Mouse (Mus musculus) macrophage (primary cell): Measurements from ENCODE around the gene Blnk. TPM values are rescaled to one million over a fixed set of nuclear protein-coding genes. Genes with fewer than 3 reads are reported as not detected.

Experiments used
- H3K27ac ChIP-seq: fragments of 350-480 bp; formaldehyde crosslinking; 2 replicates; pipeline ENCODE4 v1.9.0; 2021
- H3K36me3 ChIP-seq: fragments of 350-480 bp; formaldehyde crosslinking; 2 replicates; pipeline ENCODE4 v1.9.0; 2021; ENCODE audit errors: inconsistent target
- H3K4me3 ChIP-seq: fragments of 350-480 bp; formaldehyde crosslinking; 2 replicates; pipeline ENCODE4 v1.9.0; 2021; ENCODE audit errors: inconsistent target
- H3K79me2 ChIP-seq: fragments of 350-480 bp; formaldehyde crosslinking; 2 replicates; pipeline ENCODE4 v1.9.0; 2021; ENCODE audit errors: inconsistent target
- WGBS: methylation state at CpG from one replicate; pipeline ENCODE4 v1.1.7; 2026; ENCODE audit warnings: inconsistent platforms; ENCODE audit not compliant: missing documents; 5-methylcytosine and 5-hydroxymethylcytosine counted together
- polyA plus RNA-seq: library from polyadenylated mRNA; stranded (reverse); fragments of 250-400 nt; gene quantifications from 3 replicates; pipeline ENCODE4 v1.2.4, GENCODE M21; 2018; ENCODE audit warnings: inconsistent platforms

Gene Blnk
- polyA plus RNA-seq, 1 experiment from 2014 or later = 234 TPM

DNA sequence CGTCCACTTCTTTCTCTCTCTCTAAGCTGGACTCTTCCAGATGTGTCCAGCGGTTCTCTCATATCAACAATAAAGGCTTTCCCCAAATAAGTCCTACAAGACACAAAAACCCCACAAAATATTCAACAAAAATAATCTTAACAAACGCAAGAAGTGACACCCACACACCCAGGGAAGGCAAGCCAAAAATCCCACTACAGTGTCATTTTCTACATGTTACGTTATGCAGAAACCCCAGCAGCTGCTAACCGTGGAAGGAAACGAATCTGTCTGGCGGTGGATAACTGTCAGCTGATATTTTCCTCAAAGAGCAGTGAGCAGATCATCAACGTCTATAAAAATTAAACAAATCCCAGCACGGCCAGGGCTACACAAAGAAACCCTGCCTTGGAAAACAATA is 19.7 kb upstream of the Blnk start:
- no peak overlapping the region for H3K4me3 ChIP-seq
- no peaks in the 10 kb centered on the region for H3K36me3 ChIP-seq
- no peaks in the 10 kb centered on the region for H3K79me2 ChIP-seq
- no peak overlapping the region for H3K27ac ChIP-seq
- WGBS = 36% methylated on average over 9 of the region's 9 CpGs

DNA sequence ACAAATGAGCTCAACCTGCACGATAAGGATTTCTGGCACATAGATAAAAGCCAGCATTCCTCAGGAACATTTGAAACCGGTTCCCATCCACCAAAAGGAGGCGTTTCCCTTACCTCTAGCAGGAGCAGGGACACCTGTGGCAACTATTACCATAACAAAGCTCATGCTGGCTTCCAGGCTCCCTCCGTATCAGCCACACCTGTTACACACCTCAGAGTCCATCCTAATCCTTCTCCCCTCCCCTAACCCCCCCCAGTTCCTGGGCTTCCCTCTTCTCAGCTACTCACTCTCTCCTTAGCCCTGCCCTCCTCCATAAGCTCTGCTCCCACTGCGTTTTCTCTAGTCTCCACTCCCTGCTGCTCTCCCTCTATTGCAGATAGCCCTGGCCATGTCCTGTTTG is 19.3 kb upstream of the Blnk start:
- Histone ChIP-seq H3K27ac (no peak overlapping the region), H3K79me2 (no peaks in the 10 kb centered on the region), H3K36me3 (no peaks in the 10 kb centered on the region), H3K4me3 (no peak overlapping the region)
- WGBS = 64% methylated on average over 5 of the region's 5 CpGs

DNA sequence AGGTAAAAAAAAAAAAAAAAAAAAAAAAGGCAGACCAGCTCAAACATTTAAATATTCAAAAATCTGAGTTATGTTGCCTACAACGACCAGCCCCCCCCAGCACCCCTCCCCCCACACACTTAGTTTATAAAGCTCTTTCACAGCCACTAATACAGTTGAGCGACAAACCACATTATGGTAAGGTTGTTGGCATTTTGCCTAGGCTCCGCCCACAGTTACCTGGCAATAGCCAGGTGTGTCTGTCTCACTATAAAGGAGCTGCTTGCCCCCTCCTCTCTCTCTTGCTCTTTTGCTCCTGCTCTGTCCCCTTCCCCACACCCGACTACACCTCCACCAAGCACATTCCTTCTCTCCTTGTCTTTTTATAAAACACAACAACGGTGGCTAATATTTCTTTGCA is 17.3 kb upstream of the Blnk start:
- H3K27ac ChIP-seq = no peak overlapping the region
- 87% methylated on average over 5 of the region's 5 CpGs for WGBS

DNA sequence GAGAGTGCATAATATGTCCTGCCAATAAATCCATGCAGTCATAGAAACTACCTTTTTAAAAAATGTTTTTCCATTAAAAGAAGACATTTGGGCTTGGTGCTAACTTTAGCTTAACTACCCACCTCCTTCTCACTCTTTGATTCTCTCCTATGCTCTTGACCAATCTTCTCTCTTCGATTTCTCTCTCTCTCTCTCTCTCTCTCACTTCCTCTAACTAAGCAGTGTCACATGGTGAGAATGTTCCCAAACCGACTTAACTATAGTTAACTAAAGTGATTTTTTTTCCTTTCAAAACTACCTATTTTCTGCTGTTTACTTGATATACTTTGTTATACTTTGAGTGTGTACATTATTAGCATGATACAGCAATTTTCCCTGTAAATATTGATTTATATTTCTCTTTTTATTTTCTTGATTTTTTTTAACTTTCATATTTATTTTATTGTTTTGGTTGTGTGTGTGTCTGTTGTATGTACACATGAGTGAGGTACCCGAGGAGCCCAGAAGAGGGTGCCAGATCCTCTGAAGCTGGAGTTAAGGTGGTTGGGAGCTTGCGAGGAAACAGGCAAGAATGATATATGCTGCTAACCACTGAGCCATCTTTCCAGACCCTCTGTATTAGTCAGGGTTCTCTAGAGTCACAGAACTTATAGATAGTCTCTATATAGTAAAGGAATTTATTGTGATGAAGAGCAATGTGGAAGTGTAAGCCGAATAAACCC is 14.5 kb upstream of the Blnk start:
- WGBS = 61% methylated on average over 5 of the region's 5 CpGs

More for the DNA sequence above, 17.3 kb upstream of the Blnk start:
- H3K36me3 ChIP-seq = no peaks in the 10 kb centered on the region
- H3K4me3 ChIP-seq = no peak overlapping the region
- H3K79me2 ChIP-seq = no peaks in the 10 kb centered on the region

DNA sequence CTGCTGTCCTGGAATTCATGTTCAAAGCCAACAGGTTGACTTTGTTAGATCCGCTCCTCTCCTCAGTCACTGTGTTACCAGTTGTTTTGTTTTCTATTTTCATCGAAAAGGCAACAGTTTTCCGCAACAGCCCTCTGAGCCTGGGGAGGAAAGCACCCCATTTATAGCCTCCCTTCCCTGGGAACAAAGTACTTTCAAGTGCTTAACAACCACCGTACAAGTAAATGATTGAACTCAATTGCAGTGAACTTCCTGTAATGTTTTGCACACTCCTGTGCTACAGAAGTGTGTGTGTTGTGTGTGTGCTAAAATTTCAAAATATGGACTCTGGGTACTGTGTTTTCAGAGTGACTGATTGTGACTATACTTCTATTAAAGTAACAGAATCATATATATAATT is 13.4 kb upstream of the Blnk start:
- H3K36me3 ChIP-seq = no peaks in the 10 kb centered on the region
- H3K4me3 ChIP-seq = no peak overlapping the region
- no peak overlapping the region for H3K27ac ChIP-seq
- WGBS = 90% methylated on average over 4 of the region's 4 CpGs
- H3K79me2 ChIP-seq = no peaks in the 10 kb centered on the region

More for the DNA sequence above, 14.5 kb upstream of the Blnk start:
- Histone ChIP-seq H3K4me3 (no peak overlapping the region), H3K36me3 (no peaks in the 10 kb centered on the region), H3K27ac (no peak overlapping the region), H3K79me2 (no peaks in the 10 kb centered on the region)

DNA sequence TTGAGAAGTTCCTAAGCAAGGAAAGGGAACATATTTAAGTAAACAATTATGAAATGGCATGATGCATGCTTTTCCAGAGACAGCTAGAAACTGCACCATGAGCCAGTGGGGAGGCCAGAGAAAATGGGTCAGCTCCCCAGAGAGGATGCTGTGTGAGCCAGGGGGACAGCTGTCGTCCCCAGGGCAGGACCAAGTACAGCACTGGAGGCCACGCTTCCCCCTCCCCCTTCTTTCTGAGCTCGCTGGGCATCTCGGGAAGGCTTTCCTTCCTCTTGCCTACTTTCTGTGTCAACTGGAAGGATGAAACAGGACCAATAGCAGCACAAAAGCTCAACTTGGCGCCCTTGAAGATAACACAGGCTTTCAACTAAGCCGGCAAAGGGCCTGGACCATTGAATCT is 13.0 kb upstream of the Blnk start:
- Histone ChIP-seq H3K4me3 (no peak overlapping the region), H3K36me3 (no peaks in the 10 kb centered on the region), H3K79me2 (no peaks in the 10 kb centered on the region), H3K27ac (no peak overlapping the region)
- WGBS = 85% methylated on average over 6 of the region's 6 CpGs

DNA sequence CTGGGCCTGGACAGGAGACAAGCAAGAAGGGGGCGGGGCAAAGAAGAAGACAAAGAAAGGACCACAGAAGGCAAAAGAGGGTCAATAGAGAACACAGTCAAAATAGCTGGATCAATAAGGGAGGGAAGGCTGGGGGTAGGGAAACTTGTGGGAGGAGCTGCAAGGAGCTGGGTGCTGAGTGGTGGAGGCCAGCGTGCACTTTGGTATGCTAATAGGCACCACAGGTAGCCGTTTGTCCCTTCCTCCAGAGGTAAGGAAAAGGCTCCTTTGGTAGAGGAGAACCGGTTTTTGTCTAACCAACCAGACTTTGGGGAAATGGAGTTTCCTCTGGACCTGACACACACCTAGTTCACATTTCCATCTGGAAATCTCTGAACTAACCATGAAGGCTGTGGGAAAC is 12.3 kb upstream of the Blnk start:
- WGBS = 95% methylated on average over 4 of the region's 4 CpGs
- H3K27ac ChIP-seq = no peak overlapping the region
- H3K4me3 ChIP-seq = no peak overlapping the region
- H3K79me2 ChIP-seq = no peaks in the 10 kb centered on the region
- H3K36me3 ChIP-seq = no peaks in the 10 kb centered on the region

DNA sequence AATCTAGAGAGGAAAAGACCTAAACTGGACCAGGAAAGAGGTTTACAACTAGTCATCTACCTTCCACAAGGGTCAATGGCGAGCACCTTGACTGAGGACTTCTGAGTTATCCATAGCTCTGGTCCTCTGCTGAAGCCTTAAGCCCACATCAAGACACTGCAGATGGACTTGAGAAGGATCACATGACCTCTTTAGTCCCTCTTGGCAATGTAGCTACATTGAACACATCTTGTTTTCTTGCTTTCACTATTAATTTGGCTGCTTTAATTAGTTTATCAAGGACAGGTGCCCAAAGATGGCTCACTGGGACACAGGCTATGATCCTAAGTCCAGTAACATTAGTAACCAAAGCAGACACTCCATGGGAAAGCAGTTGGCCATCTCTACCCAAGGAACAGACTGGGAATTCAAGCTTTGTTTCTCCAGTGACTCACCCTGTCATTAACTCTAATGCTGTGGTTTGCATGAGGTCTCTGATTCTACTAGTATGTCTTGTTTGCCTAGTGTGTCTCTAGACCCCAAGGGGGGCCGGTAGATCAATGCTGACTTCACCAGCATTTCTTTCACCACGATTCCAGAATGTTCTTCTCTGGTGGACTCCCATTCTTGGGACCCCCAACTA is 9.5 kb upstream of the Blnk start:
- no peaks in the 10 kb centered on the region for H3K79me2 ChIP-seq
- WGBS = 84% methylated on average over 2 of the region's 3 CpGs
- H3K27ac ChIP-seq = no peak overlapping the region
- no peak overlapping the region for H3K4me3 ChIP-seq
- no peaks in the 10 kb centered on the region for H3K36me3 ChIP-seq

DNA sequence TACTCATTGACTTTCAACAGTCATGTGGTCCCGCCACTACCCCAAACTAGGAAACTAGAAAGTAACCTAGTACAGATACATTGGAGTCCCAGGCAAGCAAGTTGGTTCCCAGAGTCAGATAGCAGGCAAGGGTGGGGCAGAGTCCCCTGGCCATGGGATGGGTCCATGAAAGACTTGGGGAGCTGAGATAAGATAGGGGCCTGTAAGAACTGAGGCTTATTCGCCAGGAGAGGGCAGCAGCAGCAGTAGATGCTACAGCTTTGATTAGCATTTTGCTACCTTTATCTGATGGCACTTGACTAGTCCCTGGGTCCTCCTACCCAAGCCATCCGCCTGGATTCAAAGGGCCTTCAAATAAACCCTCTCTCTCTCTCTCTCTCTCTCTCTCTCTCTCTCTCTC is 5.2 kb upstream of the Blnk start:
- H3K4me3 ChIP-seq = no peak overlapping the region
- H3K27ac ChIP-seq = peak overlapping the region; percentile 91
- no peaks in the 10 kb centered on the region for H3K79me2 ChIP-seq
- H3K36me3 ChIP-seq = no peaks in the 10 kb centered on the region
- 93% methylated on average over 2 of the region's 3 CpGs for WGBS

DNA sequence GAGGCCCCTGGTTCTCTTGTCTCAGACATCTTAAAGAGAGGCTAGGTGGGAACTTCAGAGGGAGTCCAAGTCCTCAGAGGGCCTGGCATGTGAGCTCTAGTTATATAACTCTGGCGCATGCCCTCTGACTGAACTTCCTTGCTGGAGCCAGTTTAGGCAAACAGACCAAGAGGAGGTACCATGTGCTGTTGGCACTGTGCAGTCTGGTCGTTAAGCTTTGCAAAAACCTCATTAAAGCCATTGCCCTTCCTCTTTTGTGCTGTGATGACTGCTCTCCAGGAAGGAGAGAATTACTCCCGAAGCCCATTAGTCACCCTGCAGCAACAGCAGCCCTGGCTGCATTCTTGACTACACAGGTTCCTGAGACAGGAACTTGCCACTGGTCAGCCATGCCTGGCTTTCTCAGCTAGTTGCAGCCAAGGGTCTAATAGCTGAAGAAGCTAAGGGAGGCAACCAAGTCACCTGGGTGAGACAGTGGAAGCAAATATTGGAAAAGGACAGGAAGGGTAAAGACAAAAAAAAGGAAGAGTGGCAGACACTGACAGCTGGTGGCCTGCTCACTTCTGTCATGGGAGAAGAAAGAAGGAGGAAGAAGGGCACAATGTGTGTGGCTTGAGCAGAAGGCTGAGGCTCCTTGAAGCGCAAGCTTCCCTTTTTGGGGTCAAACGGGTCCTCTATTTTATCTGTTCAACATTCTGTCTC is 4.3 kb upstream of the Blnk start:
- H3K27ac ChIP-seq = peak overlapping the region; percentile 91
- WGBS = 0% methylated on average over 5 of the region's 5 CpGs
- no peak overlapping the region for H3K4me3 ChIP-seq

DNA sequence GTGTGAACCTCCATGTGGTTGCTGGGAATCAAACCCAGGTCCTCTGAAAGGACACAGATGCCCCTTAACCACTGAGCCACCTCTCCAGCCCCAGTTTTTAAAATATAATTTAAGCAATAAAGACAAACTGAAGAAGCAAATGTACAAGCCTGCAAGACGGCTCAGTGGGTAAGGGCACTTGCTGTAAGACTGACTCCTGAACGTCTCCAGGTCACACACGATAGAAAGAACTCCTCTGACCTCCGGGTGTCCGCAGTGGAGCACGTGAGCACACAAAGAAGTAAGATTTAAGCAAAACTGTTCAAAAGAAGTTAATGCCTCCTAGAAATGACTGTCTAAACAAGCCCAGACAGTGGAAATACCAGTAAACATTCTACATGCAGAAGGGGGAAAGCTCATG is 2.4 kb upstream of the Blnk start:
- Histone ChIP-seq H3K4me3 (no peak overlapping the region), H3K36me3 (no peaks in the 10 kb centered on the region), H3K27ac (peak overlapping the region; percentile 91; the same call in 1 of the 2 replicates), H3K79me2 (peaks cover 16% of the 10 kb centered on the region)
- WGBS = 97% methylated on average over 6 of the region's 6 CpGs

More for the DNA sequence above, 4.3 kb upstream of the Blnk start:
- Histone ChIP-seq H3K79me2 (no peaks in the 10 kb centered on the region), H3K36me3 (no peaks in the 10 kb centered on the region)

DNA sequence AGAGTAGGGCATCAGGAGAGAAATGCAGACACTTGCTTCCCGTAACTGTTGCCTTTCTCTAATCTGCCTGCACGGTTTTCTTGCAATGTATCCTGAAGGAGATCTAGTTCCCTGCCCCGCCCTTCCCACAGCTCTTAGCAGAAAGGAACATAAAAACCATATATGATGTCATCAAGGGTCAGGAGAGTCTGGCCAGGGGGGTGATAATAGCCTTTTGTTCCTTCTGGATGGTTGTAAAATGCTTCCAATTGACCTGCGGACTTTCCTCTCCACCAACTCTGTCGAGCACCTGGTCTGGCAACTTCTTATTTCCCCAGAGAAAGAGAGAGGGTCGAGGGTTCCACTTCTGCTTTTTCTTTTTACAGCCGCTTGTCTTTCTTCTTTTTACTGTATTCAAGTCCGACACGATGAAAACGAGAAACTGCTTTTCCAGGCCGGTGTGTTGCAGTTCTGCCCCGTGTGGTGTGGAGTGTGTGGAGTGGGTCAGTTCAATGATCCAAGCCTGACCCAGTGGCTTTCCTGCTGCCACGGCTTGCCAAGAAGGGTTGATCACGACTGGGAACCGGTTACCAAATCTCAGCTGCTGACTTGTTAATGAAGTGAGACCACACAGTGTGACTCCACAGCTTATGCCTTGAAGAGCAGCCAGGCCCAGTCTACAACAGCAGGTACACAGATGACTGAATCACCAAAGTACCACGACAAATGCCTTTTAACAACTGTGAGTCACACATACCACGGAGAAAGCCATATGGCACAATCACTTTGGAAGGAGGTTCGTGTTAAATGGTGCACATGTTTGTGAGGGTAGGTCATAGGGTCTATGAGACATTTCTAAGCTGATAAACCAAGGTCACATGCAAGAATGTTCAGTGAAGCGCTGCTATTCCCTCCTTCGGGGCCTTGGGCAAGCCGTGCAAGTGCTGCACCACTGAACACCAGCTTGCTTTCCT is 1.4 kb upstream of the Blnk start:
- no peak overlapping the region for H3K4me3 ChIP-seq

DNA sequence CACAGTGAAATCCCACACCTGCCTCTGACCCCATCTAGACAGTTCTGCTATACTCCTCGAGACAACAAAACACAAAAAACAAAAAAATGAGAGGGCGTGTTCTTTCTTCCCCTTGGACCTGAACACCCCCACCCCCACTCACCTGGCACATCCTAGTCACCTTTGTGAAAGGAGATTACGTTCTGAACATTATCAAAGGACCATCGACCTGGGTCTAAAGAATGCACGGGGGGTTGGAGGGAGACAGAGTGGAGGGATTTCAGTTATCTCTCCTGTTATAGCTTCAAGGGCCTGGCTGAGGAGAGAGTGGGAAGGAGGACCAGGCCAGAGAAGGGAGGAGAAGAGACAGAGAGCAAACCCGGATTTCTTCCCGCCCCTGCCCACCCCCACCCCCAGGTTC is 576 bp upstream of the Blnk start:
- H3K27ac ChIP-seq = peak overlapping the region; percentile 100
- peaks cover 34% of the 10 kb centered on the region for H3K79me2 ChIP-seq
- 68% methylated on average over 7 of the region's 7 CpGs for WGBS
- no peak overlapping the region for H3K4me3 ChIP-seq
- no peaks in the 10 kb centered on the region for H3K36me3 ChIP-seq

More for the DNA sequence above, 1.4 kb upstream of the Blnk start:
- 24% methylated on average over 21 of the region's 21 CpGs for WGBS
- Histone ChIP-seq H3K79me2 (peaks cover 26% of the 10 kb centered on the region), H3K27ac (peak overlapping the region; percentile 100), H3K36me3 (no peaks in the 10 kb centered on the region)

DNA sequence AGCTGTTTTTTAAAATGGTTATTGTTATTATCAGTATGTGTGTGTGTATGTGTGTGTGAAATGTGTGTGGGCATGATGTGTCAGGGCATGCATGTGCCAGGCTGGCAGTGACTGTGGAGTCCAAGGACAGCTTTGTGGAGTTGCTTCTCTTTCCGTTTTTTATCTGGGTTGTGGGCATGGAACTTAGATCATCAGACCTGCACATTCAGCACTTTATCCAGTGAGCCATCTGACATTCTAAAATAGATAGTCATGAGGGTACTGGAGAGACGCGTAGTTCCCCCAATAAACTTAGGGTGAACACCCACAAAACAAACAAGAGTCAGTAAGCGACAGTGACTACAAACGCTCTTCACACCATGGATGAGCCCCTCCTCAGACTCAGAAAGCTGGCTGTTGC is 979 bp downstream of the Blnk start:
- 47% methylated on average over 5 of the region's 5 CpGs for WGBS
- Histone ChIP-seq H3K27ac (peak overlapping the region; percentile 100), H3K36me3 (peaks cover 7% of the 10 kb centered on the region; the same call in 1 of the 2 replicates), H3K4me3 (peak overlapping the region; percentile 51), H3K79me2 (peaks cover 50% of the 10 kb centered on the region)
